Mouse (Mus musculus) embryonic facial prominence, embryonic 11.5 days (tissue): ENCODE results near the gene Natd1. TPM values are rescaled to one million over a fixed set of nuclear protein-coding genes. Genes with fewer than 3 reads are reported as not detected.

Source experiments
- ATAC-seq: fragments of 200-750 bp; cut with Nextera tagmentation; replicated peaks from 2 replicates; pipeline ENCODE4 v1.8.0; 2017; ENCODE audit warnings: low read depth; ENCODE audit not compliant: insufficient number of reproducible peaks, low FRiP score, low TSS enrichment
- DNase-seq: peaks from one replicate; pipeline ENCODE4 v3.0.0-alpha.2; 2015; ENCODE audit warnings: low spot score
- H3K27ac ChIP-seq: fragments of 300-500 bp; sonication (generic); replicated peaks from 2 replicates; pipeline ENCODE4 v1.5.1; 2014; ENCODE audit warnings: mild to moderate bottlenecking, low read depth, low read length, control low read depth
- H3K27me3 ChIP-seq: fragments of 300-500 bp; sonication (generic); 2 replicates; pipeline ENCODE4 v1.6.1; 2014; ENCODE audit warnings: mild to moderate bottlenecking, low read length, moderate library complexity, mixed read lengths; ENCODE audit not compliant: control insufficient read depth, insufficient read depth
- H3K36me3 ChIP-seq: fragments of 300-500 bp; sonication (generic); replicated peaks from 2 replicates; pipeline ENCODE4 v1.6.1; 2014; ENCODE audit warnings: low read depth, mild to moderate bottlenecking, low read length, moderate library complexity, mixed read lengths; ENCODE audit not compliant: control insufficient read depth, insufficient read depth
- H3K4me1 ChIP-seq: fragments of 300-500 bp; sonication (generic); 2 replicates; pipeline ENCODE4 v1.6.1; 2014; ENCODE audit warnings: low read length, mixed read lengths; ENCODE audit not compliant: control insufficient read depth, insufficient read depth
- H3K4me2 ChIP-seq: fragments of 300-500 bp; sonication (generic); 2 replicates; pipeline ENCODE4 v1.6.1; 2014; ENCODE audit warnings: low read depth, mild to moderate bottlenecking, control low read depth, low read length, moderate library complexity
- H3K4me3 ChIP-seq: fragments of 300-500 bp; sonication (generic); 2 replicates; pipeline ENCODE4 v1.5.1; 2014; ENCODE audit warnings: low read depth, low read length, control low read depth
- H3K9ac ChIP-seq: fragments of 300-500 bp; sonication (generic); replicated peaks from 2 replicates; pipeline ENCODE4 v1.6.1; 2014; ENCODE audit warnings: mild to moderate bottlenecking, control low read depth, low read length
- H3K9me3 ChIP-seq: fragments of 300-500 bp; sonication (generic); replicated peaks from 2 replicates; pipeline ENCODE4 v1.6.1; 2016; ENCODE audit warnings: mild to moderate bottlenecking, low read length, inconsistent platforms, mixed read lengths; ENCODE audit not compliant: control insufficient read depth
- WGBS: fragments of 180-500 bp; shearing (Covaris S2); extraction: QIAGEN DNeasy Blood & Tissue Kit; methylation state at CpG from one replicate; pipeline ENCODE4 v1.1.7; 2014; 5-methylcytosine and 5-hydroxymethylcytosine counted together
- polyA plus RNA-seq: library from polyadenylated mRNA; unstranded; fragments of >200 nt; fragmentation: Nextera tagmentation; extraction: Ambion mirVana; gene quantifications from 2 replicates; pipeline ENCODE4 v1.2.1, GENCODE M21; 2014

The Natd1 gene
- polyA plus RNA-seq, 1 experiment from 2014 or later: 17.8 TPM

DNA sequence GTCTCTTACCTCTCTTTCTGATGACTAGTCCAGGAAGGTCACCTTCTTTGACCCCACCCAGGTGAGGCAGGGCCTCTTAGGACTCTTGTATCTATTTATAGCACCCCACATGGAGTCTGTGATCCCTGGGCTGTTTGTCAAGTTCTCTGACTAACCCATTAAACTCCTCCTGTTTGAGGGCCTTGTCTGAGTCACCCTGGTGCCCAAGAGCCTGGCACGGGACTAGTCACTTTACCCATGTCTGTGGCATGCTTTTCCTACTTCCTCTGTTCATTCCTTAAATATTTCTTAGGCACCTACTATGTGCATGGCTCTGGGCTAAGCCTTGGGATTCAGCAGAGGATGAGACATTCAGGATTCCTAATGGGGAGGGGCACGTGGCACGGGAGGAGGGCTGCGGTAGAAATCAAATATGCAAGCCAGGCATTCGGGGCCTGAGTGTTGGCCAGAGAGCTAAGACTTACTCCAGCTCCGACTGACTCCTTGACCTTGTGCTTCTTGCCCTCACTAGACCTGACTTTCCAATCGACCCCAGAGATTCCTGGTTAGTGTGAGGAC lies 16.3 kb upstream of the Natd1 start:
- Histone ChIP-seq H3K27me3 (no peaks in the 10 kb centered on the region), H3K4me2 (peak overlapping the region; percentile 79), H3K27ac (no peak overlapping the region), H3K9ac (peak overlapping the region; percentile 56; the same call in 1 of the 2 replicates), H3K9me3 (no peaks in the 10 kb centered on the region), H3K36me3 (no peaks in the 10 kb centered on the region), H3K4me3 (peak overlapping the region; percentile 88), H3K4me1 (peaks cover 8% of the 10 kb centered on the region)
- no peak for DNase-seq
- 23% methylated on average over 7 of the region's 7 CpGs for WGBS
- ATAC-seq: no peak

- Histone ChIP-seq H3K27me3 (no peaks in the 10 kb centered on the region), H3K36me3 (no peaks in the 10 kb centered on the region), H3K9ac (no peak overlapping the region), H3K4me1 (no peaks in the 10 kb centered on the region; the same call in 1 of the 2 replicates), H3K4me3 (no peak overlapping the region), H3K27ac (no peak overlapping the region), H3K9me3 (no peaks in the 10 kb centered on the region), H3K4me2 (no peak overlapping the region)
- WGBS: under 1% methylated on average over 9 of the region's 9 CpGs
- ATAC-seq (peak; percentile 68), DNase-seq (peak; percentile 97)
Observed at GRCm38 (mm10) chr11:60927264-60927663, 12.7 kb upstream of the Natd1 start.

DNA sequence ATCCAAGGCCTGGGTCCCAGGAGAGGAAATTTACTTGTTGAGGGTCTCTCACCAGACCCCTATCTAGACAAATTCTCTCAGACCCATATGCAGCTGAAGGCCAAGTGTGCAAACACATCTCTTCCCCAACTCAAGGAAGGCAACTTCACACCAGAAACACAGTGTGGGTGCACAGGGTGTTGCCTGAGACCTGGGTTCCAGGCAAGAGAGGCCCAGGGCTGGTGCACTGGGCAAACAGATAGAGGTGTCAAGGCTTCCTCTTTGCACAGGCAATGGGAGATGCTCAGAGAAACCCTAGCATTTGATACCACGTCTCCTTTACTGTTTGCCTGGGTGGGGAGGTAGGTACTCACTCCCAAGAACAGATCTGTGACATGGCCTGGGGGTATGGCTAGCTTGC lies 10.4 kb upstream of the Natd1 start:
- no peak overlapping the region for H3K4me3 ChIP-seq
- H3K9ac ChIP-seq: no peak overlapping the region
- no peaks in the 10 kb centered on the region for H3K36me3 ChIP-seq
- DNase-seq: no peak
- WGBS: 65% methylated on average over 1 of the region's 1 CpGs
- no peak overlapping the region for H3K27ac ChIP-seq
- H3K4me2 ChIP-seq: no peak overlapping the region
- no peaks in the 10 kb centered on the region for H3K27me3 ChIP-seq
- no peaks in the 10 kb centered on the region; the same call in 1 of the 2 replicates for H3K4me1 ChIP-seq
- no peak for ATAC-seq
- no peaks in the 10 kb centered on the region for H3K9me3 ChIP-seq

DNA sequence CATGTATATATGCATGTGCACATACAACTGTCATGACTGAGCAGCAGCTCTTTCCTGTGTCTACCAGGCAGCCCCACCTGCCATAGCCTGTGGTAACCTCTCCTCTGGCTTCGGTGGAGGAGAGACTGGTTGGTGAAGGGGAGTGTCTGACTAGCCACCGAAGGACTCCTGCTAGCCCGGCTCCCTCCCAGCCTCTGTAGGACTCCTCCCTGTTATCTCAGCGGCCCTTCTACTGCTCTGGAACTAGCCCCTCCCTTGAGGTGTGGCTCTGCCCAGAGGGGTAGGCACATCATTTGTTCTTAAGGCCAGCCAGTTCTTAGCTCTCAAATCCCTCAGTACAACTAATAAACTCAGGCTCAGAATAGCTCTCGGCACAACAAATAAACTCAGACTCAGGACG lies 9.9 kb upstream of the Natd1 start:
- no peaks in the 10 kb centered on the region for H3K9me3 ChIP-seq
- no peak for ATAC-seq
- H3K9ac ChIP-seq: no peak overlapping the region
- H3K4me1 ChIP-seq: no peaks in the 10 kb centered on the region; the same call in 1 of the 2 replicates
- H3K4me2 ChIP-seq: no peak overlapping the region
- WGBS: 42% methylated on average over 6 of the region's 6 CpGs
- no peak for DNase-seq
- no peaks in the 10 kb centered on the region for H3K36me3 ChIP-seq
- H3K27ac ChIP-seq: no peak overlapping the region
- H3K4me3 ChIP-seq: no peak overlapping the region
- no peaks in the 10 kb centered on the region for H3K27me3 ChIP-seq

DNA sequence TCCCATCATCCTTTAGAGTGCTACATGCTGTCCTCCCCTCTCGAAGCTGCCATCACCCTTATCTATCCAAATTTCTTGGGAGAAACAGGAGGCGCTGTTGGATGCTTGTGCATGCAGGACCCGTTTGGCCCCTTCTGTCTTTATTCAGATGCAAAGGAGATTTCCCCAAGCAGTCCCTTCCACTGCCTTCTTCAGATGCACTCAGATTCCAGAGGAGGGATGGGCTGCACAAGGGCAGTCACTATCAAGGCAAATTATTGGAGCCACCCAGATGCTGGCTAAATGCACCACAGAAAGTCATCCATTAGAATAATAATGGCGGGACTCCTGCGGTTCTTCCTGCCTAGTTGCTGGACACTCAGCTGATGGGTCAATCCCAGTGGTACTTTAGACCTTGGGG lies 8.4 kb upstream of the Natd1 start:
- Histone ChIP-seq H3K4me2 (no peak overlapping the region), H3K27me3 (no peaks in the 10 kb centered on the region), H3K27ac (no peak overlapping the region), H3K9me3 (no peaks in the 10 kb centered on the region), H3K36me3 (no peaks in the 10 kb centered on the region), H3K4me3 (no peak overlapping the region), H3K9ac (no peak overlapping the region), H3K4me1 (no peaks in the 10 kb centered on the region; the same call in 1 of the 2 replicates)
- WGBS: 74% methylated on average over 5 of the region's 5 CpGs
- no peak for ATAC-seq
- DNase-seq: no peak

GRCm38 (mm10) chr11:60922195-60922594 lies 7.6 kb upstream of the Natd1 start:
- Histone ChIP-seq H3K4me1 (no peaks in the 10 kb centered on the region), H3K9ac (no peak overlapping the region), H3K9me3 (no peaks in the 10 kb centered on the region), H3K36me3 (no peaks in the 10 kb centered on the region), H3K4me2 (no peak overlapping the region), H3K27me3 (no peaks in the 10 kb centered on the region), H3K4me3 (no peak overlapping the region), H3K27ac (no peak overlapping the region)
- DNase-seq (no peak), ATAC-seq (no peak)
- WGBS: 86% methylated on average over 1 of the region's 1 CpGs

DNA sequence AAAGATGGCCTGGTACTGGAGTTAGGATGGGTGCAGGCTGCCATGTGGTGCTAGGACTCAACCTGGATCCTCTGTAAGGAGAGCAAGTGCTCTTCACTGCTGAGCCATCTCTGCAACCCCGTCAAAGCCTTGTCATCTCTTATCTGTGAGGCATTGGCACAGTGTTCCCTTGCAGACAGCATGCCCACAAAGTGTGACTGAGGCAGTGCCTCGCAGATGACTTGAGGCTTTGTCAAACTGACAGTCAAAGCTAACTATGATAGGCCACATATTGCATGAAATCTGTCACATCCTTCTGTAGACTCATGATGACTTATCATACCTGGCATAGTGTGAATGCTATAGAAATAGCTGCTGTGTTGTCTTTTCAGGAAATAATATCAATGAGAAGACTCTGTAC lies 5.5 kb upstream of the Natd1 start:
- ATAC-seq (no peak), DNase-seq (no peak)
- Histone ChIP-seq H3K27ac (no peak overlapping the region), H3K4me2 (no peak overlapping the region), H3K4me1 (no peaks in the 10 kb centered on the region), H3K4me3 (no peak overlapping the region), H3K27me3 (no peaks in the 10 kb centered on the region), H3K9ac (no peak overlapping the region), H3K36me3 (no peaks in the 10 kb centered on the region), H3K9me3 (no peaks in the 10 kb centered on the region)
- 82% methylated on average over 2 of the region's 2 CpGs for WGBS

GRCm38 (mm10) chr11:60915201-60915600 lies 651 bp upstream of the Natd1 start:
- Histone ChIP-seq H3K36me3 (no peaks in the 10 kb centered on the region), H3K9ac (no peak overlapping the region), H3K9me3 (no peaks in the 10 kb centered on the region), H3K4me2 (no peak overlapping the region), H3K4me1 (no peaks in the 10 kb centered on the region), H3K4me3 (no peak overlapping the region), H3K27ac (no peak overlapping the region), H3K27me3 (no peaks in the 10 kb centered on the region)
- DNase-seq (no peak), ATAC-seq (no peak)
- 67% methylated on average over 4 of the region's 4 CpGs for WGBS
